Mouse (Mus musculus) C2C12 (cell line): ENCODE measurements around the gene Tube1.

Experiments used
- CEBPB ChIP-seq: IDR thresholded peaks from one replicate; pipeline ENCODE4 v1.6.1; 2011; ENCODE audit warnings: low read depth, mild to moderate bottlenecking, control low read depth, moderate library complexity
- CTCF ChIP-seq: IDR thresholded peaks from one replicate; pipeline ENCODE4 v1.5.1; 2011; ENCODE audit not compliant: control insufficient read depth, insufficient read depth, insufficient read length
- FOSL1 ChIP-seq: IDR thresholded peaks from one replicate; pipeline ENCODE4 v1.8.0; 2011; ENCODE audit warnings: mild to moderate bottlenecking, low read length; ENCODE audit not compliant: poor library complexity, insufficient read depth, severe bottlenecking
- MAX ChIP-seq: IDR thresholded peaks from one replicate; pipeline ENCODE4 v1.6.1; 2011; ENCODE audit warnings: mild to moderate bottlenecking, control low read depth
- MYOD1 ChIP-seq: IDR thresholded peaks from one replicate; pipeline ENCODE4 v1.6.1; 2011; ENCODE audit warnings: low read depth; ENCODE audit not compliant: control insufficient read depth, insufficient read length
- MYOG ChIP-seq: IDR thresholded peaks from one replicate; pipeline ENCODE4 v1.6.1; 2011; ENCODE audit not compliant: control insufficient read depth, insufficient read length; ENCODE audit errors: extremely low read depth
- USF1 ChIP-seq: IDR thresholded peaks from one replicate; pipeline ENCODE4 v1.6.1; 2011; ENCODE audit warnings: low read depth, mild to moderate bottlenecking, control low read depth, moderate library complexity

DNA sequence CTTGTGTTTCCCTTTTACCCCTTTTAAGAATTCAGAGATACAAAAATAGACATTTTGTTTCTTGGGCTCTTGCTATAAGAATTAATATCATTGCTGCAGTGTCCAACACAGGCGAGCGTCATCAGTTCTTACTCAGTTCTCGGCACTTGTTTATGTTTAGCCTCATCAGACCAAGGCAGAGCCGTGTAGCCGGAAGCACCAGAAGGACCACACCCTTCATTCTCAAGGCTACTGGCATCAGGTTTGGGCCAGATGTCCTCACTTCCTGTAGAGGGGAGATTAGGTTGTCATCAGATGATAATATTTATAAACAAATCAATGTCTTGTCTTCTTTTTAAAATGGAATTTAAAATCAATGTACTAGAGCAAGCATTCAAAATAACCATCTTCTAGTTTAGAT lies 43.2 kb downstream of the Tube1 start:
- no peak for TF ChIP-seq CTCF
- TF ChIP-seq MYOD1: no peak
- TF ChIP-seq MAX: no peak
- no peak for TF ChIP-seq USF1
- TF ChIP-seq CEBPB: no peak
- no peak for TF ChIP-seq FOSL1
- no peak for TF ChIP-seq MYOG
